Mouse (Mus musculus) embryonic stem cell, embryonic (primary cell): ENCODE measurements at regions not wholly inside any gene's neighbourhood (a gene's known extent, or its start where the extent isn't known, plus 50 kb on each side); places are given as distances from the start of the nearest gene placed in this dataset.

Experiments used
- CTCF ChIA-PET, 4 experiments: fragments of 300-600 bp in 2 of 4; fragments of 350-600 bp in 2 of 4; sonication (Branson Sonifier 250); formaldehyde crosslinking; loops; one replicate each; lab custom pipeline; 2022; ENCODE audit warnings: inconsistent platforms in 2 of 4; lab: Charles Lee
- POLR2A ChIA-PET, 4 experiments: fragments of 300-600 bp in 2 of 4; fragments of 350-600 bp in 2 of 4; sonication (Branson Sonifier 250); formaldehyde crosslinking; loops; one replicate each; lab custom pipeline; 2022; ENCODE audit warnings: antibody characterized with exemption in 4 of 4, inconsistent platforms in 1 of 4; lab: Charles Lee

DNA sequence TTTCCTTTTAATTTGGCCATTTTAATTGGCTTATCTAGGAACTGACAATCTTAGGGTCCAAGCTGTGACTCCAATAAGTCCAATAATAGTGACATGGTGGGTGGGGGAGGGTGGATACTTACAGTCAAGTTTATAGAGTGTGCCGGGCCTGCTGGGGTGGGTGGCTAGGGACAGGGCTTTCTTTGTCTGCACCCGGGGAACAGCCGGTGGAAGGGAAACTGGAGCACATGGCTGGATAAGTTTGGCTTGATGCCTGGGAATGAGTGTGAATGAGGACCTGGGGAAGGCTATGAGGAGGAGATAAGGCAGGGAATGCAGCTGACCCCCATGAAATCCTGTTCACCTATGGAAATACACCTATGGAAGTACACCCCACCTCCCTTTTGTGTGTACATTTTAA lies 81.7 kb upstream of the Cers4 start:
- ChIA-PET CTCF (interaction anchor here in 1 of 4 experiments (0.7 kb wide), 1 partner anchor 44 kb away, joined by 3 read pairs; no protein-coding TSS in a partner anchor), POLR2A (interaction anchor here in 1 of 4 experiments (1.6 kb wide), 1 partner anchor 123 kb away, joined by 3 read pairs; no protein-coding TSS in a partner anchor)

DNA sequence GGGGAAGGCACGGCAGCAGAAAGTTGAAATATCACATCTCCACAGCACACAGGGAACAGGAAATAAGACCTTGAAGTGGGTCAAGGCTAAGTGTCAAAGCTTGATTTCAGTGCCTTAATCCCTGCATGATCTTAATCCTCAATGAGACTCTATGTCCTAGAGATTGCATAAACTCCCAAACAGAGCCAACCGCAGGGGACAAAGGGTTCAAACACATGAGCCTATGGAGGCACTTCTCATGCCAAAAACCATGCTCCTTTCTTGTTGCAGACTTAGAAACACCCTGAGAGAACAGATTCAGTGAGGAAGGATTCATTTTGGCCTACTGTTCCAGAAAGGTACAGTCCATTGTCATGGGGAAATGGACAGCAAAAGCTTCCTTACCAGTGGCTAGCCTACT lies 81.0 kb upstream of the Cers4 start:
- ChIA-PET CTCF (no interaction called here), POLR2A (no interaction called here)

- CTCF ChIA-PET: no interaction called here
- POLR2A ChIA-PET: interaction anchor here in 1 of 4 experiments (1.6 kb wide), 1 partner anchor 199 kb away, joined by 4 read pairs; the partner anchor contains the start of gene Zfp958
These were observed 79.6 kb upstream of the Cers4 start for GRCm38 (mm10) chr8:4413206-4413605.

DNA sequence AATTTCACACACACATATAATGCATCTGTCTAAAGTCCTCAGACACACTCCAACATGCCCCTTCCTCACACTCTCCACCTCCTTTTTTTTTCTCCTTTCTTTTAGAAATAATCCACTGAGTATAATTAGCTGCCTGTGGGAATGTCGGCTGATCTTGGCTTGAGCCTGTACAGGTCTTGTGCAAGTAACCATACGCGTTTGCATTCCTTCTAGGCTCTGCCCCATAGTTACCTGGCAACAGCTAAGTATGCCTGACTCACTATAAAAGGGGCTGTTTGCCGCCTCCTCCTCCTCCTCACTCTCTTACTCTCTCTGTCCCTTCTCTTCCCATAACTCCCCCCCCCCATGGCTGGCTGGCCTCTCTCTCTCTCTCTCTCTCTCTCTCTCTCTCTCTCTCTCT lies 79.1 kb upstream of the Cers4 start:
- ChIA-PET POLR2A (interaction anchor here in 1 of 4 experiments (0.6 to 1.6 kb wide), 2 partner anchors 40 to 199 kb away, joined by 3 to 4 read pairs; partner anchors contain the start of gene Zfp958), CTCF (no interaction called here)

DNA sequence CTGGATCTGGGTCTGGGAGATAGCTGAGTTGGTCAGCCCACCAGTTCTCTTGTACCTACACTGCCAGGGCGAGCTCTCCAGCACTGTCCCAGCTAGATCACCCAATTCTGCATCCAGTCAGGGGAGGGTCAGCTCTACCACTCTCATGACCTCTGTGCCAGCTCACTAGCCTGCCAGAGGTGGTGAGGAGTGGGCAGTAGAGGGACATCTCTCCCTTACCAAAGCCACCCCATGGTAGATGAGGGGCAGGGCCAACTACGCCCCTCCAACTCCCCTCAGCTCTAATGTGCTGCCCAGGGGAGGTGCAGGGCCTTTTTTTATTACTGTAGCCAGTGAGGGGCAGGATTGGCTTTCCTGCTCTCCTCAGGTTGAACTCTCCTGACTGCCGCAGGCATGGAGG lies 75.7 kb upstream of the Cers4 start:
- CTCF ChIA-PET: interaction anchor here in 1 of 4 experiments (0.6 kb wide), 1 partner anchor 191 kb away, joined by 4 read pairs; no protein-coding TSS in a partner anchor

DNA sequence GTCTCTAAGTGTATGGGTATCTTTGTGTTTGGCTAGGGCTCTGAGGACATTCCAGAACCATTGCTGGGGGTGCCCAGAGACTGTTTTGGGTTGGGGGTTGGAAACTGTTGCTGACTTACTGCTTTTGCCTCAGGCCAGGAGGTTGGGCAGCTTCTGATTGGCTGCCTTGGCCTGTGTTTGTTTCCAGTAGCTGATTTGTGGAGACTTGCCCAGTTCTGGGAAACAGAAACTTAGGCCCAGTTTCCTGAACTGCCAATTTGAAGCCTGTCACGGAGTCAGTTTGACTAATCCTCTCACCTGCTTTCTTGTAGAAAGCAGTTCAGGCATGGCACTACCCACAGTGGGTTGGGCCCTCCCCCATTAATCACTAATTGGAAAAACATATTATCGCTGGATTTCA lies 59.7 kb upstream of the Cers4 start:
- ChIA-PET CTCF (interaction anchor here in 1 of 4 experiments (0.6 to 0.7 kb wide), 2 partner anchors 24 to 102 kb away, joined by 3 read pairs; no protein-coding TSS in a partner anchor), POLR2A (no interaction called here)

More for the DNA sequence above, 75.7 kb upstream of the Cers4 start:
- POLR2A ChIA-PET: interaction anchor here in 1 of 4 experiments (1.3 kb wide), 2 partner anchors 8 to 102 kb away, joined by 3 to 4 read pairs; no protein-coding TSS in a partner anchor

- CTCF ChIA-PET: no interaction called here
- POLR2A ChIA-PET: interaction anchor here in 1 of 4 experiments (0.8 to 2.5 kb wide), 8 partner anchors 9 to 215 kb away, joined by 3 to 8 read pairs (median 4); no protein-coding TSS in a partner anchor
These were observed 56.3 kb upstream of the Cers4 start for GRCm38 (mm10) chr8:4436546-4436945.
